Mouse (Mus musculus) heart, adult 18-20 months (tissue): ENCODE results near the gene AC124108.1. TPM values are rescaled to one million over a fixed set of nuclear protein-coding genes. Genes with fewer than 3 reads are reported as not detected.

Source experiments
- DNase-seq, 2 experiments: peaks; one replicate each; pipeline ENCODE4 v3.0.0; 2021 to 2022; ENCODE audit warnings: mixed read lengths in 1 of 2
- microRNA-seq, 2 experiments: library from miRNA; unstranded; fragments of <30 nt; microRNA quantifications; one replicate each; pipeline ENCODE4 v1.2.0; 2022
- total RNA-seq, 2 experiments: library from RNA; stranded (reverse); gene quantifications; 2 replicates each; pipeline ENCODE4 v1.2.3; 2021

The AC124108.1 gene
- total RNA-seq, 2 experiments from 2014 or later = 0.10 TPM; not detected in 1

- peak in 1 of 2 experiments; percentile 66 for DNase-seq
These were observed 54.9 kb downstream of the AC124108.1 start for GRCm38 (mm10) chr1:132246137-132246536.

GRCm38 (mm10) chr1:132246641-132247040, 55.4 kb downstream of the AC124108.1 start:
- no peak for DNase-seq

- no peak for DNase-seq
These were observed 63.2 kb downstream of the AC124108.1 start for GRCm38 (mm10) chr1:132254467-132254866.

Small RNA genes within 50 kb of the gene (microRNA-seq; reads per million reads assigned to microRNA genes)
- 2.7 to 38.9 reads per million in 2 experiments for gene Mir135b

Other genes starting within 250 kb of the AC124108.1 start
- 1 to 10 TPM; 5.4 to 6.9 TPM for gene Slc45a3, start 228.5 kb upstream of the AC124108.1 start, total RNA-seq
- 10 to 100 TPM; 77.4 to 82.0 TPM for gene Elk4, start 183.8 kb upstream of the AC124108.1 start, total RNA-seq
- gene Mfsd4a, start 123.4 kb upstream of the AC124108.1 start, total RNA-seq = 1 to 10 TPM; 5.1 to 6.9 TPM
- gene Cdk18, start 51.8 kb upstream of the AC124108.1 start, total RNA-seq = 10 to 100 TPM; 14.7 to 16.0 TPM
- gene Lemd1, start within 50 bp of the AC124108.1 start, total RNA-seq = not detected
- not detected for gene Gm10188, start 38.3 kb downstream of the AC124108.1 start, total RNA-seq
- gene Klhdc8a, start 107.2 kb downstream of the AC124108.1 start, total RNA-seq = 10 to 100 TPM; 16.7 to 25.6 TPM
- gene Nuak2, start 124.7 kb downstream of the AC124108.1 start, total RNA-seq = 1 to 10 TPM; 4.2 to 4.4 TPM
- gene Tmcc2, start 199.8 kb downstream of the AC124108.1 start, total RNA-seq = 10 to 100 TPM; 25.0 to 26.0 TPM
- 10 to 100 TPM; 15.2 to 15.3 TPM for gene Dstyk, start 226.1 kb downstream of the AC124108.1 start, total RNA-seq